Mouse (Mus musculus): ENCODE data around the gene Nelfa.

- TF ChIP-seq POLR2A (IDR thresholded peaks at IDR 0.05; ENCODE audit: extremely low read depth, insufficient read depth, low read length) (no peak), CTCF (IDR thresholded peaks at IDR 0.05; ENCODE audit: extremely low read depth, insufficient read depth, low read length) (no peak)
Observed at GRCm38 (mm10) chr5:33897158-33897557, 39.1 kb downstream of the Nelfa start.

Measured in cortical plate, adult 2 months (tissue).